Mouse (Mus musculus): ENCODE measurements around the gene Glcci1. TPM values are rescaled to one million over a fixed set of nuclear protein-coding genes. Genes with fewer than 3 reads are reported as not detected.
"Not testable (repeated sequence)": the region's sequence is repeated elsewhere in the genome, so short reads cannot be mapped to it uniquely, and the experiment has no call there.

The Glcci1 gene
- polyA plus RNA-seq, 1 experiment = 187 TPM

- 60% methylated on average over 5 of the region's 5 CpGs for WGBS
- Histone ChIP-seq H3K4me3 (ENCODE audit: control insufficient read depth, insufficient read depth, low read length) (no peak overlapping the region), H3K27ac (ENCODE audit: control insufficient read depth, insufficient read depth, low read length) (no peak overlapping the region), H3K36me3 (ENCODE audit: control insufficient read depth, insufficient read depth, low read length) (no peaks in the 10 kb centered on the region; the same call in 1 of the 2 replicates), H3K4me1 (replicated peaks; ENCODE audit: control insufficient read depth, insufficient read depth, low read length) (peaks cover 6% of the 10 kb centered on the region), H3K27me3 (ENCODE audit: control insufficient read depth, insufficient read depth, low read length) (no peaks in the 10 kb centered on the region)
- no peak for DNase-seq
- TF ChIP-seq CTCF (IDR thresholded peaks at IDR 0.05; ENCODE audit: borderline replicate concordance, control insufficient read depth, extremely low read depth, insufficient read depth, low read length, poor library complexity) (no peak), POLR2A (IDR thresholded peaks at IDR 0.05; ENCODE audit: control insufficient read depth, extremely low read depth, insufficient read depth, low read length, poor library complexity) (no peak)
Measured at GRCm38 (mm10) chr6:8524717-8525116, 15.3 kb downstream of the Glcci1 start.

GRCm38 (mm10) chr6:8531104-8531894 lies 21.9 kb downstream of the Glcci1 start:
- TF ChIP-seq POLR2A (IDR thresholded peaks at IDR 0.05; ENCODE audit: control insufficient read depth, extremely low read depth, insufficient read depth, low read length, poor library complexity) (no peak), CTCF (IDR thresholded peaks at IDR 0.05; ENCODE audit: borderline replicate concordance, control insufficient read depth, extremely low read depth, insufficient read depth, low read length, poor library complexity) (no peak)
- Histone ChIP-seq H3K36me3 (ENCODE audit: control insufficient read depth, insufficient read depth, low read length) (0 out of 2 replicates have a peak, but pooled peaks cover 4% of the 10 kb centered on the region), H3K4me1 (replicated peaks; ENCODE audit: control insufficient read depth, insufficient read depth, low read length) (peaks cover 2% of the 10 kb centered on the region; the same call in 1 of the 2 replicates), H3K4me3 (ENCODE audit: control insufficient read depth, insufficient read depth, low read length) (no peak overlapping the region), H3K27ac (ENCODE audit: control insufficient read depth, insufficient read depth, low read length) (no peak overlapping the region), H3K27me3 (ENCODE audit: control insufficient read depth, insufficient read depth, low read length) (no peaks in the 10 kb centered on the region)
- DNase-seq = no peak
- WGBS = 91% methylated on average over 4 of the region's 4 CpGs

GRCm38 (mm10) chr6:8536944-8537343 lies 27.5 kb downstream of the Glcci1 start:
- H3K27me3 ChIP-seq (ENCODE audit: control insufficient read depth, insufficient read depth, low read length) = no peaks in the 10 kb centered on the region
- H3K27ac ChIP-seq (ENCODE audit: control insufficient read depth, insufficient read depth, low read length) = no peak overlapping the region
- WGBS = 94% methylated on average over 2 of the region's 2 CpGs
- H3K36me3 ChIP-seq (ENCODE audit: control insufficient read depth, insufficient read depth, low read length) = no peaks in the 10 kb centered on the region
- H3K4me3 ChIP-seq (ENCODE audit: control insufficient read depth, insufficient read depth, low read length) = no peak overlapping the region
- DNase-seq = no peak
- no peak for TF ChIP-seq CTCF (IDR thresholded peaks at IDR 0.05; ENCODE audit: borderline replicate concordance, control insufficient read depth, extremely low read depth, insufficient read depth, low read length, poor library complexity)
- TF ChIP-seq POLR2A (IDR thresholded peaks at IDR 0.05; ENCODE audit: control insufficient read depth, extremely low read depth, insufficient read depth, low read length, poor library complexity) = no peak
- H3K4me1 ChIP-seq (replicated peaks; ENCODE audit: control insufficient read depth, insufficient read depth, low read length) = no peaks in the 10 kb centered on the region

DNA sequence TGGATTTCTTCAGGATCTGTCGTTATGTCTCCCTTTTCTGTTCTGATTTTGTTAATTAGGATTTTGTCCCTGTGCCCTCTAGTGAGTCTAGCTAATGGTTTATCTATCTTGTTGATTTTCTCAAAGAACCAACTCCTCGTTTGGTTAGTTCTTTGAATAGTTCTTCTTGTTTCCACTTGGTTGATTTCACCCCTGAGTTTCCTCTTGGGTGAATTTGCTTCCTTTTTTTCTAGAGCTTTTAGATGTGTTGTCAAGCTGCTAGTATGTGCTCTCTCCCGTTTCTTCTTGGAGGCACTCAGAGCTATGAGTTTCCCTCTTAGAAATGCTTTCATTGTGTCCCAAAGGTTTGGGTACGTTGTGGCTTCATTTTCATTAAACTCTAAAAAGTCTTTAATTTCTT lies 32.1 kb downstream of the Glcci1 start:
- H3K27ac ChIP-seq (ENCODE audit: control insufficient read depth, insufficient read depth, low read length); H3K4me1 ChIP-seq (replicated peaks; ENCODE audit: control insufficient read depth, insufficient read depth, low read length); DNase-seq; H3K27me3 ChIP-seq (ENCODE audit: control insufficient read depth, insufficient read depth, low read length); H3K4me3 ChIP-seq (ENCODE audit: control insufficient read depth, insufficient read depth, low read length): not testable (repeated sequence)
- WGBS = 86% methylated on average over 4 of the region's 4 CpGs
- H3K36me3 ChIP-seq (ENCODE audit: control insufficient read depth, insufficient read depth, low read length) = peaks cover 16% of the 10 kb centered on the region

- 97% methylated on average over 5 of the region's 5 CpGs for WGBS
Measured at GRCm38 (mm10) chr6:8544822-8545221, 35.4 kb downstream of the Glcci1 start.

GRCm38 (mm10) chr6:8545780-8546179 lies 36.4 kb downstream of the Glcci1 start:
- no peak for DNase-seq
- Histone ChIP-seq H3K27me3 (ENCODE audit: control insufficient read depth, insufficient read depth, low read length) (no peaks in the 10 kb centered on the region), H3K36me3 (ENCODE audit: control insufficient read depth, insufficient read depth, low read length) (peaks cover 37% of the 10 kb centered on the region), H3K27ac (ENCODE audit: control insufficient read depth, insufficient read depth, low read length) (no peak overlapping the region; the same call in 1 of the 2 replicates), H3K4me1 (replicated peaks; ENCODE audit: control insufficient read depth, insufficient read depth, low read length) (peaks cover 2% of the 10 kb centered on the region; the same call in 1 of the 2 replicates), H3K4me3 (ENCODE audit: control insufficient read depth, insufficient read depth, low read length) (no peak overlapping the region)
- no peak for TF ChIP-seq POLR2A (IDR thresholded peaks at IDR 0.05; ENCODE audit: control insufficient read depth, extremely low read depth, insufficient read depth, low read length, poor library complexity)
- no peak for TF ChIP-seq CTCF (IDR thresholded peaks at IDR 0.05; ENCODE audit: borderline replicate concordance, control insufficient read depth, extremely low read depth, insufficient read depth, low read length, poor library complexity)
- 96% methylated on average over 7 of the region's 7 CpGs for WGBS

More at GRCm38 (mm10) chr6:8544822-8545221, 35.4 kb downstream of the Glcci1 start:
- H3K36me3 ChIP-seq (ENCODE audit: control insufficient read depth, insufficient read depth, low read length) = peaks cover 27% of the 10 kb centered on the region
- TF ChIP-seq POLR2A (IDR thresholded peaks at IDR 0.05; ENCODE audit: control insufficient read depth, extremely low read depth, insufficient read depth, low read length, poor library complexity) (no peak), CTCF (IDR thresholded peaks at IDR 0.05; ENCODE audit: borderline replicate concordance, control insufficient read depth, extremely low read depth, insufficient read depth, low read length, poor library complexity) (no peak)
- H3K27ac ChIP-seq (ENCODE audit: control insufficient read depth, insufficient read depth, low read length) = no peak overlapping the region
- H3K4me3 ChIP-seq (ENCODE audit: control insufficient read depth, insufficient read depth, low read length) = no peak overlapping the region
- DNase-seq = no peak
- peaks cover 2% of the 10 kb centered on the region; the same call in 1 of the 2 replicates for H3K4me1 ChIP-seq (replicated peaks; ENCODE audit: control insufficient read depth, insufficient read depth, low read length)
- H3K27me3 ChIP-seq (ENCODE audit: control insufficient read depth, insufficient read depth, low read length) = no peaks in the 10 kb centered on the region
